Mouse (Mus musculus) Patski (cell line): Measurements from ENCODE around the gene Ilf3. TPM values are rescaled to one million over a fixed set of nuclear protein-coding genes. Genes with fewer than 3 reads are reported as not detected.
A peak's percentile ranks its signal among the peaks of the same experiment; 100 is the strongest.

Experiments
- ATAC-seq: fragments of 100-300 bp; one replicate; pipeline ENCODE4 v1.8.0; 2021
- CTCF ChIA-PET: fragments of 350-600 bp; sonication (Branson Sonifier 250); formaldehyde crosslinking; loops from one replicate; lab custom pipeline; 2022; ENCODE audit warnings: inconsistent platforms; lab: Charles Lee
- POLR2A ChIA-PET: fragments of 350-600 bp; sonication (Branson Sonifier 250); formaldehyde crosslinking; loops from one replicate; lab custom pipeline; 2022; ENCODE audit warnings: antibody characterized with exemption, inconsistent platforms; lab: Charles Lee
- DNase-seq: peaks from one replicate; pipeline ENCODE4 v3.0.0-alpha.2; 2011; ENCODE audit warnings: low read depth, low spot score
- H3K27me3 ChIP-seq: fragments of 371-371 bp; one replicate; pipeline ENCODE4 v1.5.1; 2021
- CTCF ChIP-seq: fragments of 100-300 bp; IDR thresholded peaks from one replicate; pipeline ENCODE4 v1.5.1; 2021
- in situ Hi-C: fragments of 300-500 bp; cut with MboI; formaldehyde crosslinking; loops from 3 replicates; pipeline ENCODE4 v1.11.1; 2018; ENCODE audit warnings: low pct_unique_long_range_greater_than_20kb, mixed read lengths
- polyA plus RNA-seq: library from polyadenylated mRNA; unstranded; gene quantifications from one replicate; pipeline ENCODE4 v1.2.3, GENCODE M21; 2021

The Ilf3 gene
- polyA plus RNA-seq, 1 experiment from 2014 or later = 110 TPM

DNA sequence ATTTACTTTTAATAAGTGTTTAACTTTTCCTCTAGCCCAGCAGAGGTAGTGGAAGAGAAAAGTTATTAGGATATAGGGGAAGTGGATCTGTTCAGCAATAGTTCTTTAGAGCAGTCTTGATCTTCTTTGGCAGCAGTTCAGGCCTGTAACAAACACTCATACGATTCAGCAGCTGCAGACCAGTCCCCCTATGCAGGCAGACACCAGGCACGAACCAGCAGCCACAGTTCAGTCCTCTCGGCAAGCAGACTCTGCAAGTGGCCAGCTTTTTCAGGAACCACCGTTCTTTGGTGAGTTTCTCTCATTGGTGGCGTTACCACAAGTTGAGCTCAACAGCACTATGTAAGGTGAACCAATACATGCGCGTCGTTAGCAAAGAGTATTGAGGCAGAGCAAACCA is 31.2 kb upstream of the Ilf3 start:
- POLR2A ChIA-PET = interaction anchor here (0.8 kb wide), 1 partner anchor 9 kb away, joined by 3 read pairs; no protein-coding TSS in a partner anchor
- no peak for DNase-seq
- in situ Hi-C loops = no loop called here
- H3K27me3 ChIP-seq = no peaks in the 10 kb centered on the region
- TF ChIP-seq CTCF = no peak
- no peak for ATAC-seq
- CTCF ChIA-PET = interaction anchor here (1.5 to 3.3 kb wide), 2 partner anchors 15 to 21 kb away, joined by 7 to 15 read pairs; partner anchors contain the start of gene Slc44a2

DNA sequence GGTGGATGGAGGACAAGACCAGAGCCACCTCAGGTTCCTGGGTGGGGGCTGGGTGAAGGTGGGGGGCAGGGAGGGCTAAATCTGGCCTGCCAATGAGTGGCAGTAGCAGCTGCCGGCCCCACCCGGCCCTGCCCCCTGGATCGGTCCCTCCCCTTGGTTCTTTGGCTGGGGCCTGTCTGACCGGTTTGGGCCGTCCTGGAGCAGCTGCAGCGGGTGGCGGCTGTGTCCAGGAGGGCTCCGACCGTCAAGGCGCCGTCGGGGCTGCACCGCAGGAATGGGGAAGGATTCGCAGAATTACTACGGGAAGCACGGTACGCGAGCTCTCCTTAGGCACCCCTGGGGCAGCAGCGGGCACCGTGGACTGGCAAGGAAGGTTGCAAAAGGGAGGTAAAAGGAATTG is 30.0 kb upstream of the Ilf3 start:
- DNase-seq (no peak), ATAC-seq (peak; percentile 17)
- ChIA-PET POLR2A (interaction anchor here (0.9 to 1.1 kb wide), 3 partner anchors 10 to 19 kb away, joined by 3 to 4 read pairs (median 3); partner anchors contain the start of gene Slc44a2), CTCF (interaction anchor here (0.8 to 3.3 kb wide), 2 partner anchors 16 to 19 kb away, joined by 8 to 15 read pairs; partner anchors contain the start of gene Slc44a2)
- H3K27me3 ChIP-seq = no peaks in the 10 kb centered on the region
- no peak for TF ChIP-seq CTCF
- in situ Hi-C loops = no loop called here

DNA sequence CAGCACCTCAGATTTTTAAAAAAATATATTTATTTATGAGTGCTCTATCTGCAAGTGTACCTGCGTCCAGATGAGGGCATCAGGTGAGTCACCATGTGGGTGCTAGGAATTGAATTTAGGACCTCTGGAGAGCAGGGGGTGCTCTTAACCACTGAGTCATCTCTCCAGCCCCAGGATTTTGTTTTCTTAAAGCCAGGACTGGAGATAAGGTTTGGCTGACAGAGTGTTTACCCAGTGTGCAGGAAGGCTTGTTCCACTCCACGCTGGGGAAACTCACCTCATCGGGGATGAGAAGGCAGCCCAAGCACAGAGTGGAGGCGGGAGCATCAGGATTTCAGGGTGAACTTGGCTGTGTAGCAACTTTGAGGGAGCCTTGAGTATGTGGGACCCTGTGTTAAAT is 27.3 kb upstream of the Ilf3 start:
- H3K27me3 ChIP-seq = no peaks in the 10 kb centered on the region
- no peak for TF ChIP-seq CTCF
- in situ Hi-C loops = no loop called here
- DNase-seq (no peak), ATAC-seq (no peak)
- POLR2A ChIA-PET = interaction anchor here (0.7 kb wide), 1 partner anchor 17 kb away, joined by 4 read pairs; no protein-coding TSS in a partner anchor
- CTCF ChIA-PET = no interaction called here

DNA sequence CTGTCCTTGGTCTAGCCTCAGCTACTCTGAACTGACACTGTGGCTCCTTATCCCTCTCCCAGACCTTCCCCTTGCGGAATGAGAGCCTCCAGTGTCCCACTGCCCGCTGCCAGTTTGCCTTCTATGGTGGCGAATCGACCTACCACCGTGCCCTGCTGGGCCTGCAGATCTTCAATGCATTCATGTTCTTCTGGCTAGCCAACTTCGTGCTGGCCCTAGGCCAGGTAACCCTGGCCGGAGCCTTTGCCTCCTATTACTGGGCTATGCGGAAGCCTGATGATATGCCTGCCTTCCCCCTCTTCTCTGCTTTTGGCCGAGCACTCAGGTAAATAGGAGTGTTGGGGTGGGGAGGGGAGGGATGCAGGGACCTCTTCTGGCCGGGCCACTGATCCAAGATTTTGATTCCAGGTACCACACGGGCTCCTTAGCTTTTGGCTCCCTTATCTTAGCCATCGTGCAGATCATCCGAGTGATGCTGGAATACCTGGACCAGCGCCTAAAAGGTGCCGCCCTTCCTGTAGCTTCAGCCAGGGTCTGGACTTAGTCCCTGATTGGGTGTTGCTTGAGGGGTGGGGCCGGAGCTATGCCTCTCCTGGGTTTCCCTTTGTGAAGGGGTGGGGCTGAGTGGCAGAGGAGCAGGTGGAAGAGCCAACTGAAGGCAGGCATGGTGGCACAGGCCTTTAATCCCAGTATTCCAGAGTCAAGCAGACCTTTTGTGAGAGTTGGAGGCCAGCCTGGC is 20.9 kb upstream of the Ilf3 start:
- CTCF ChIA-PET = interaction anchor here (2.5 kb wide), 1 partner anchor 11 kb away, joined by 11 read pairs; no protein-coding TSS in a partner anchor
- H3K27me3 ChIP-seq = no peaks in the 10 kb centered on the region
- ATAC-seq = no peak
- no peak for TF ChIP-seq CTCF
- no peak for DNase-seq
- in situ Hi-C loops = no loop called here
- POLR2A ChIA-PET = interaction anchor here (1.3 kb wide), 1 partner anchor 81 kb away, joined by 4 read pairs; no protein-coding TSS in a partner anchor

DNA sequence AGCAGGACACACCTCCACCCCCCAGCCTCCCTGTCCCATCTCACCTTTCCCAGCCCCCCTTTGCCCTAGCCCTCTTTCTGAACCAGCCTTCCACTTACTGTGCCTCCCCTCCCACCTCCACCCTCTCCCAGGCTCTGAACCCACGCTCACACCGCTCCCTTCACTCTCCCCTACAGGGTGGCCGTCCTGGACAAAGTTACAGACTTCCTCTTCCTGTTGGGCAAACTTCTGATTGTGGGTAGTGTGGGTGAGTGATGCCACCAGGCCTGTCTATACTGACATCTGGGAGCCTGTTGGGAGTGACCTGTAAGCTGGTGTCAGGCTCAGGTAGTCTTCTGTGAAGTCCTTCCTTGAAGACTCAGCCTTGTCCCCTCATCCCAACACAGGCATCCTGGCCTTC is 19.5 kb upstream of the Ilf3 start:
- DNase-seq = no peak
- ChIA-PET POLR2A (interaction anchor here (1.3 kb wide), 1 partner anchor 82 kb away, joined by 4 read pairs; no protein-coding TSS in a partner anchor), CTCF (no interaction called here)
- ATAC-seq = no peak
- no peaks in the 10 kb centered on the region for H3K27me3 ChIP-seq
- TF ChIP-seq CTCF = no peak
- in situ Hi-C loops = no loop called here

DNA sequence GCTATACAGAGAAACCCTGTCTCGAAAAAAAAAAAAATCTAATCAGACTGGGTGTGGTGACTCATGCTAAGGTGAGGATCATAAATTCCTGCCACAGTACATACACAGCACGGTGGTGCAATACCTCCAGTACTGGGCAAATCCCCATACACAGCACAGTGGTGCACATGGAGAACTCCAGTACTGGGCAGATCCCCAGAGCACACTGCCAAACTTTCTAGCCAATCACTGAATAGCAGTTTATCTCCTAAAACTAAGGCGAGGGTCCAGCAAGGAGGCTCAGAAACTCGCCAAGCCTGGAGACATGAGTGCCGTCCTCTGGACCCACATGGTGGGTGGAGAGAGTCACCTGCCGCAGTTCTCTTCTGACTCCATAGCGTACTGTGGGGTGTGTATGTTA is 16.5 kb upstream of the Ilf3 start:
- ChIA-PET CTCF (interaction anchor here (1.8 kb wide), 1 partner anchor 16 kb away, joined by 7 read pairs; no protein-coding TSS in a partner anchor), POLR2A (no interaction called here)
- no peaks in the 10 kb centered on the region for H3K27me3 ChIP-seq
- TF ChIP-seq CTCF = no peak
- no peak for DNase-seq
- ATAC-seq = no peak
- in situ Hi-C loops = loop anchor here (5.0 kb wide), 1 partner anchor 34 kb away; no protein-coding TSS in a partner anchor

DNA sequence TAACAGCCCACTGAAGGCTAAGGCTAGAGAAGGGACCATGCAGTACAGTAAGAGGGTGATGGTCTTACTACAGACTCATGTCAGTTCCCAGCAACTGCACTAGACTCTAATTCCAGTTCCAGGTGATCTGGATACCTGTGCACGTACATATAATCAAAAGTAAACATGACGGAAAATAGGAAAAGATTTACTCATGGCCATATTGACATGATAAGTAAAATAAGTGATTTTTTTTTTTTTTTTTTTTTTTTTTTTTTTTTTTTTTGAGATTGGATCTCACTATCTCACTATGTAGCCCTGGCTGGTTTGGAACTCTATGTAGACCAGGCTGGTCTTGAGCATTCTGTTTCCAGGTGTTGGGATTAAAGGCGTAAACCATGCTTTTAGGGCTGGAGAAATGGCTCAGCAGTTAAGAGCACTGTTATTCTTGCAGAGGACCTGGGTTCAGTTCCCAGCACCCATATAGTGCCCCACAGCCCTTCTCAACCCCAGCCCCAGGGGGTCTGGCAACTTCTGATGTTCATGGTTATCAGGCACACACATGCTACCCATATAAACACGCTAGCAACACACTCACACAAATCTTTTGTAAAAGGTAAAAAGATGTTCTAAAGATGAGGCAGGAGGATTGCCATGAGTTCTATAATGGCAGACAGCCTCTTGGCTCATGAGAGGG is 15.8 kb upstream of the Ilf3 start:
- no peak for ATAC-seq

DNA sequence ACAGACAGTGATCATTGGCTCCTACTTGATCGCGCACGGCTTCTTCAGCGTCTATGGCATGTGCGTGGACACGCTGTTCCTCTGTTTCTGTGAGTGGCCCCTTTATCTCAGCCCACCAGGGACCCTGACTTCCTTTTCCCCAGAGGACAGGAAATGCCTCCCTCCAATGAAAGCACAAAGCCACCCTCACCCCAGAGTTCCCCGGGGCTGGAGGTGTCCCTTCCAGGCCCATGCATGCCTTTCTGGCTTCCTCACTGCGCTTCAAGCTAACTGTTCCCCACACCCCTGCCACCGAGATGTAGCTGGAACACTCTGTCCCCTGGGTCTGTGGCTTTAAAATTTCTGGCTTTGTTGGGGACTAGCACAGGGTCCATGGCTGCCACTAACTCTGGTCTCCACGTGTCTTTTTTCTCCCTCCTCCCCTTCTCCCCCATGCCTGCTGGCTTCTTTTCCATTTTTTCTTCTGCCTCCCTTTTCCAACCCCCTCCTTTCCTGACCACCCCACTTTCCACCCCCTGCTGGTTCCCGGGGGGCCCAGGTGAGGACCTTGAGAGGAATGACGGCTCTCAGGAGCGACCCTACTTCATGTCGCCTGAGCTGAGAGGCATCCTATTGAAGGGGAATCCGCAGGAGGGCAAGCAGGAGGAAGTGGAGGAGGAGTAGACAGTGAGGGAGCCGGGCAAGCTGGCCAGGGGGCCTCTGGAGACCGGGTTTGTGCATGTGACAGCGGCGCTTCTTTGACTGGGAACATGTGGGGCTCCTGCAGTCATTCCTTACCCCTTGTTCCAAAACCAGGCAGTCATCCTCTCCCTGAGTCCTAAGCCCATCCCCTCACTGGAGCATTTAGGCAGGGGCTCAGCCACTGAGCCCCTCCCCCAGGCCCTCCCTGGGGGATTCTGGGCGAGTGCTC is 15.0 kb upstream of the Ilf3 start:
- H3K27me3 ChIP-seq = no peaks in the 10 kb centered on the region
- no peak for TF ChIP-seq CTCF
- in situ Hi-C loops = loop anchor here (5.0 kb wide), 1 partner anchor 35 kb away; no protein-coding TSS in a partner anchor
- no peak for ATAC-seq
- no peak for DNase-seq
- ChIA-PET POLR2A (interaction anchor here (0.6 to 1.0 kb wide), 2 partner anchors 21 to 124 kb away, joined by 3 to 4 read pairs; no protein-coding TSS in a partner anchor), CTCF (no interaction called here)

More for the DNA sequence above, 15.8 kb upstream of the Ilf3 start:
- ChIA-PET CTCF (interaction anchor here (1.8 kb wide), 1 partner anchor 17 kb away, joined by 7 read pairs; no protein-coding TSS in a partner anchor), POLR2A (no interaction called here)
- H3K27me3 ChIP-seq = no peaks in the 10 kb centered on the region
- DNase-seq = no peak
- in situ Hi-C loops = loop anchor here (5.0 kb wide), 1 partner anchor 35 kb away; no protein-coding TSS in a partner anchor
- no peak for TF ChIP-seq CTCF

DNA sequence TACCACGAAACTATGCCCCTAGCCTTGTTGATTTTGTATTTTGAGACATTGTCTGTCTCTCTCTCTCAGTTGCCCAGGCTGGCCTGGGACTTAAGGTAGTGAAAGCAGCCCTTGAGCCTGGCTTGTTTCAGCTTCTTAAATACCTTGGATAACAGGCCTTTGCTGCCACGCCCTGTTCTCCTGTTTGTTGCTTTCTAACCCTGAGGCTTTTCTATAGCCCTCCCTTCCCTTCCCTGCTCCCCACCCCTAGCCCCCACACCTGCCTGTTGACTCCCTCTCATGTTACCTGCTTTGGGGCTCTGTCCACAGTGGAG is 14.3 kb upstream of the Ilf3 start:
- no peak for TF ChIP-seq CTCF
- no peaks in the 10 kb centered on the region for H3K27me3 ChIP-seq
- DNase-seq = no peak
- ChIA-PET POLR2A (interaction anchor here (0.6 to 1.0 kb wide), 2 partner anchors 22 to 124 kb away, joined by 3 to 4 read pairs; no protein-coding TSS in a partner anchor), CTCF (interaction anchor here (1.1 to 5.3 kb wide), 2 partner anchors 40 to 44 kb away, joined by 3 to 42 read pairs; no protein-coding TSS in a partner anchor)
- in situ Hi-C loops = loop anchor here (5.0 kb wide), 1 partner anchor 36 kb away; no protein-coding TSS in a partner anchor
- ATAC-seq = no peak
